Mouse (Mus musculus) lung, postnatal 25 days (tissue): ENCODE results near the gene Usp4.
A peak's percentile ranks its signal among the peaks of the same experiment; 100 is the strongest.

ENCODE experiments used
- DNase-seq: peaks from one replicate; pipeline ENCODE4 v3.0.0; 2022; ENCODE audit warnings: low spot score

Gene Usp4

GRCm38 (mm10) chr9:108342301-108342831 lies 5.3 kb upstream of the Usp4 start:
- peak; percentile 61 for DNase-seq

- DNase-seq = no peak
Measured at GRCm38 (mm10) chr9:108343331-108343730, 4.3 kb upstream of the Usp4 start.

GRCm38 (mm10) chr9:108343835-108344234 lies 3.8 kb upstream of the Usp4 start:
- DNase-seq = no peak

- DNase-seq = no peak
Measured at GRCm38 (mm10) chr9:108344471-108344870, 3.2 kb upstream of the Usp4 start.

GRCm38 (mm10) chr9:108347024-108347423 lies 629 bp upstream of the Usp4 start:
- peak; percentile 12 for DNase-seq

- no peak for DNase-seq
Measured at GRCm38 (mm10) chr9:108348290-108348680, 632 bp downstream of the Usp4 start.

- DNase-seq = no peak
Measured at GRCm38 (mm10) chr9:108349727-108350126, 2.1 kb downstream of the Usp4 start.

- no peak for DNase-seq
Measured at GRCm38 (mm10) chr9:108378234-108378633, 30.6 kb downstream of the Usp4 start.

- DNase-seq = no peak
Measured at GRCm38 (mm10) chr9:108378736-108379135, 31.1 kb downstream of the Usp4 start.

- DNase-seq = no peak
Measured at GRCm38 (mm10) chr9:108379294-108379693, 31.6 kb downstream of the Usp4 start.

- peak; percentile 66 for DNase-seq
Measured at GRCm38 (mm10) chr9:108381382-108381781, 33.7 kb downstream of the Usp4 start.

- no peak for DNase-seq
Measured at GRCm38 (mm10) chr9:108385006-108385405, 37.4 kb downstream of the Usp4 start.

- DNase-seq = no peak
Measured at GRCm38 (mm10) chr9:108386816-108387215, 39.2 kb downstream of the Usp4 start.

- DNase-seq = no peak
Measured at GRCm38 (mm10) chr9:108388601-108389000, 40.9 kb downstream of the Usp4 start.

- DNase-seq = no peak
Measured at GRCm38 (mm10) chr9:108389220-108389619, 41.6 kb downstream of the Usp4 start.

GRCm38 (mm10) chr9:108392676-108393075 lies 45.0 kb downstream of the Usp4 start, which contains the start of gene 1700102P08Rik:
Gene 1700102P08Rik (plus strand): TSS chr9:108392805.
- no peak for DNase-seq

GRCm38 (mm10) chr9:108394191-108394590 lies 46.5 kb downstream of the Usp4 start:
- no peak for DNase-seq

GRCm38 (mm10) chr9:108395427-108395826 lies 47.8 kb downstream of the Usp4 start:
- DNase-seq = no peak

- no peak for DNase-seq
Measured at GRCm38 (mm10) chr9:108398324-108398723, 50.7 kb downstream of the Usp4 start.

GRCm38 (mm10) chr9:108401186-108401960 lies 53.7 kb downstream of the Usp4 start:
- peak; percentile 26 for DNase-seq

GRCm38 (mm10) chr9:108403081-108403480 lies 55.4 kb downstream of the Usp4 start:
- no peak for DNase-seq

- no peak for DNase-seq
Measured at GRCm38 (mm10) chr9:108404451-108404850, 56.8 kb downstream of the Usp4 start.

GRCm38 (mm10) chr9:108409535-108409934 lies 61.9 kb downstream of the Usp4 start:
- no peak for DNase-seq
